In the genomic region with DNA sequence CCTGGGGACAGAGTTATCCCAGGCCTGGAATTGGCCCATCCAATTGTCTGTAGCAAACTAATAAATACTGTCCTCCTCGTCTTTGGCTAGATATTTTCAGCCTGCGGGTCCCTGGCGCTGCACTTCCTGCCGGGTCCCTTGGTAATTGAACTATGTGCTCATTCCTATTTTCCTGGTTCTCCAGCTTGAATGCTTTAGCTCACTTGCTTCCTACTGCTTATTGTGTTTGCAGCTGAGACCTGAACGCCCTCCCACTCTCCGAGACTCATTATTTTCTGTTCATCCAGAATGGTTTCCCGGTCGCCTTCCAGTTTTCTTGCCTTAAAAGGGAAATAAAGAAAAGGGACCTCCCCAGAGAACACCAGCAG, we compare ENCODE assay signal across 11 mouse cellular contexts.
DNase-seq lines count a peak whose midpoint lies in the region; ATAC-seq and TF ChIP-seq lines count a peak whose summit lies in the region.
"Had no signal": no experiment of that assay in that cellular context is flagged by ENCODE, and none has a peak within 500 bp of the region (broad histone marks: within the 10 kb centered on the region; RNA-seq: fewer than 3 reads in every experiment).

No protein-coding gene starts in this region.

- DNase-seq in heart, adult 11 months = peak; percentile 97
- DNase-seq in heart, postnatal 25 days (ENCODE audit: low spot score) = no peak
- DNase-seq in embryonic facial prominence, embryonic 10.5 days (ENCODE audit: low spot score) = no peak
- peak; percentile 27 for DNase-seq in gastrocnemius, postnatal 25 days
- peak; percentile 87 for DNase-seq in kidney, postnatal 0 days (ENCODE audit: low spot score)
- no peak for DNase-seq in left cerebral cortex, postnatal 25 days (ENCODE audit: low spot score in 2 of 2)
- no peak for DNase-seq in frontal cortex, postnatal 36 days (ENCODE audit: low spot score in 2 of 2)
- no peak for DNase-seq in spleen, adult 12 weeks (ENCODE audit: low spot score)
- DNase-seq: adrenal gland, postnatal 36 days; liver had no signal

- WGBS in embryonic facial prominence, embryonic 10.5 days = 53% methylated on average over 8 of the region's 8 CpGs
- WGBS in kidney, postnatal 0 days = 49% methylated on average over 8 of the region's 8 CpGs

- H3K36me3 ChIP-seq in embryonic facial prominence, embryonic 10.5 days (replicated peaks) = no peaks in the 10 kb centered on the region
- H3K36me3 ChIP-seq in kidney, postnatal 0 days (ENCODE audit: insufficient read depth, low read length) = no peaks in the 10 kb centered on the region

- H3K4me1 ChIP-seq in embryonic facial prominence, embryonic 10.5 days = peaks cover 25% of the 10 kb centered on the region
- H3K4me1 ChIP-seq in kidney, postnatal 0 days (replicated peaks; ENCODE audit: insufficient read depth, low read length) = 0 out of 2 replicates have a peak, but pooled peaks cover 5% of the 10 kb centered on the region

- H3K4me2 ChIP-seq in kidney, postnatal 0 days (ENCODE audit: low read length) = peak overlapping the region; percentile 18; the same call in 1 of the 2 replicates

- H3K9me3 ChIP-seq in embryonic facial prominence, embryonic 10.5 days = no peaks in the 10 kb centered on the region
- H3K9me3 ChIP-seq in kidney, postnatal 0 days (replicated peaks; ENCODE audit: low read length) = no peaks in the 10 kb centered on the region

- TF ChIP-seq CTCF in kidney, postnatal 0 days (IDR thresholded peaks at IDR 0.05; ENCODE audit: low read depth) = no peak

- peak overlapping the region; percentile 54; the same call in 1 of the 2 replicates for H3K27ac ChIP-seq in embryonic facial prominence, embryonic 10.5 days (replicated peaks)
- H3K27ac ChIP-seq in kidney, postnatal 0 days = peak overlapping the region; percentile 84

- H3K9ac ChIP-seq in kidney, postnatal 0 days (ENCODE audit: low read depth, low read length) = no peak overlapping the region

- ATAC-seq in kidney, postnatal 0 days (replicated peaks; ENCODE audit: low FRiP score, low read depth) = no peak

- intact Hi-C loops in heart, postnatal 25 days (cut with DNase I) = no loop called here
- intact Hi-C loops in left cerebral cortex, postnatal 25 days (cut with DNase I) = no loop called here

- peaks cover 3% of the 10 kb centered on the region; the same call in 1 of the 2 replicates for H3K27me3 ChIP-seq in embryonic facial prominence, embryonic 10.5 days (replicated peaks; ENCODE audit: low read depth, poor library complexity, severe bottlenecking)
- no peaks in the 10 kb centered on the region for H3K27me3 ChIP-seq in kidney, postnatal 0 days (ENCODE audit: insufficient read depth, low read length)
- H3K27me3 ChIP-seq: CH12.LX had no signal

- no peak overlapping the region for H3K4me3 ChIP-seq in embryonic facial prominence, embryonic 10.5 days
- no peak overlapping the region for H3K4me3 ChIP-seq in kidney, postnatal 0 days (replicated peaks; ENCODE audit: low read depth, low read length)

Comparison
In these comparisons a context has a peak if more than half of its experiments do, and no peak if none do; other contexts are left out.
1. DNase-seq: peak in heart, adult 11 months (single experiment), gastrocnemius, postnatal 25 days (single experiment) and kidney, postnatal 0 days (single experiment); none in heart, postnatal 25 days (single experiment), embryonic facial prominence, embryonic 10.5 days (single experiment), left cerebral cortex, postnatal 25 days (0 of 2), frontal cortex, postnatal 36 days (0 of 2) and spleen, adult 12 weeks (single experiment).